Mouse (Mus musculus): ENCODE measurements around the gene Snx25. TPM values are rescaled to one million over a fixed set of nuclear protein-coding genes. Genes with fewer than 3 reads are reported as not detected.

The Snx25 gene
- total RNA-seq, 1 experiment, result 8.1 TPM

- Histone ChIP-seq H3K27ac (ENCODE audit: insufficient read depth, low read depth, low read length, poor library complexity, severe bottlenecking) (no peak overlapping the region), H3K9me3 (ENCODE audit: control insufficient read depth, insufficient read depth, low read depth, low read length) (no peaks in the 10 kb centered on the region), H3K4me3 (ENCODE audit: insufficient read depth in 1 of 2, low read depth in 1 of 2, low read length in 2 of 2, poor library complexity in 1 of 2, severe bottlenecking in 1 of 2) (no peak overlapping the region), H3K4me1 (ENCODE audit: control insufficient read depth in 2 of 2, insufficient read depth in 2 of 2, low read length in 2 of 2, poor library complexity in 1 of 2) (0 out of 4 replicates have a peak, but pooled peaks cover 0 to under 1% of the 10 kb centered on the region in 2 experiments), H3K36me3 (ENCODE audit: control insufficient read depth, insufficient read depth, low read length, poor library complexity, severe bottlenecking) (no peaks in the 10 kb centered on the region), H3K9ac (ENCODE audit: insufficient read depth, low read depth, low read length, poor library complexity, severe bottlenecking) (no peak overlapping the region)
- no peak for TF ChIP-seq HCFC1 (IDR thresholded peaks at IDR 0.05; ENCODE audit: borderline replicate concordance, insufficient read depth, low read length)
- no peak for TF ChIP-seq ZC3H11A (IDR thresholded peaks at IDR 0.05; ENCODE audit: borderline replicate concordance, low read depth, low read length)
- 0 out of 2 replicates have a peak, but pooled peaks have one; percentile 22 for TF ChIP-seq MAFK (IDR thresholded peaks at IDR 0.05; ENCODE audit: insufficient read depth, low read depth, low read length)
- TF ChIP-seq ZNF384 (IDR thresholded peaks at IDR 0.05; ENCODE audit: low read depth, low read length), result peak; percentile 65; the same call in 1 of the 2 replicates
- peak; percentile 49; the same call in 1 of the 2 replicates for TF ChIP-seq CHD2 (IDR thresholded peaks at IDR 0.05; ENCODE audit: low read depth, low read length)
- in situ Hi-C loops (cut with MboI; ENCODE audit: low sequenced_read_pairs in 2 of 2, unreplicated experiment in 2 of 2), result no loop called here
- peak; percentile 6 for DNase-seq (ENCODE audit: low read depth, low spot score)
These were observed 141.7 kb downstream of the Snx25 start for GRCm38 (mm10) chr8:46010306-46010705.

GRCm38 (mm10) chr8:46007050-46007672, 144.8 kb downstream of the Snx25 start:
- in situ Hi-C loops (cut with MboI; ENCODE audit: low sequenced_read_pairs in 2 of 2, unreplicated experiment in 2 of 2), result no loop called here
- no peak overlapping the region for H3K4me3 ChIP-seq (ENCODE audit: insufficient read depth in 1 of 2, low read depth in 1 of 2, low read length in 2 of 2, poor library complexity in 1 of 2, severe bottlenecking in 1 of 2)
- H3K9me3 ChIP-seq (ENCODE audit: control insufficient read depth, insufficient read depth, low read depth, low read length), result no peaks in the 10 kb centered on the region
- 0 out of 4 replicates have a peak, but pooled peaks cover 0 to 2% of the 10 kb centered on the region in 2 experiments for H3K4me1 ChIP-seq (ENCODE audit: control insufficient read depth in 2 of 2, insufficient read depth in 2 of 2, low read length in 2 of 2, poor library complexity in 1 of 2)
- DNase-seq (ENCODE audit: low read depth, low spot score), result no peak
- no peak overlapping the region for H3K27ac ChIP-seq (ENCODE audit: insufficient read depth, low read depth, low read length, poor library complexity, severe bottlenecking)
- no peaks in the 10 kb centered on the region for H3K36me3 ChIP-seq (ENCODE audit: control insufficient read depth, insufficient read depth, low read length, poor library complexity, severe bottlenecking)
- no peak overlapping the region for H3K9ac ChIP-seq (ENCODE audit: insufficient read depth, low read depth, low read length, poor library complexity, severe bottlenecking)
- TF ChIP-seq ZC3H11A (IDR thresholded peaks at IDR 0.05; ENCODE audit: borderline replicate concordance, low read depth, low read length), result no peak
- TF ChIP-seq ZNF384 (IDR thresholded peaks at IDR 0.05; ENCODE audit: low read depth, low read length), result no peak
- no peak for TF ChIP-seq MAFK (IDR thresholded peaks at IDR 0.05; ENCODE audit: insufficient read depth, low read depth, low read length)

DNA sequence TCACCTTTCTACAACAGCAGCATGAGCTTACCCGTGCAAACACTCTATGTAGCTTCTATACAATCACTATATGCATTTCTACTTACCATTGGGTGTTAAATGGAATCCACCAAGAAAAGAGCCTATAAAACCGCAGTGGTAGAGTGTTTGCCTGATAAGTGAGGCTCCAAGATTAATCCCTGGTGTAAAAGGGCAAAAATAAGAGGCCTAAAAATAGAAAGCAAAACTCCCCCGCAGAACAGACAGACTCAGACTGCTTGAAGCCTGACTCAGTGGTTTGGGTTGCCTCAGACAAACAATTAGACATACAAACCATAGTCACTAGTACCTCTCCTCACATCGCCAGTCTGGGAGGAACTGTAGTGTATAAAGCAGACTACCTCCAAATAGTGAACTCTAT, 146.4 kb downstream of the Snx25 start, which contains the start of gene Ankrd37:
TSS of gene Ankrd37 (minus strand) at position 112 of the 400 bp plus-strand sequence.
- Histone ChIP-seq H3K4me3 (ENCODE audit: insufficient read depth in 1 of 2, low read depth in 1 of 2, low read length in 2 of 2, poor library complexity in 1 of 2, severe bottlenecking in 1 of 2) (no peak within 1 kb of the TSS), H3K27ac (ENCODE audit: insufficient read depth, low read depth, low read length, poor library complexity, severe bottlenecking) (no peak within 1 kb of the TSS), H3K9ac (ENCODE audit: insufficient read depth, low read depth, low read length, poor library complexity, severe bottlenecking) (no peak within 1 kb of the TSS), H3K36me3 (ENCODE audit: control insufficient read depth, insufficient read depth, low read length, poor library complexity, severe bottlenecking) (no peaks in the 10 kb centered on the region), H3K4me1 (ENCODE audit: control insufficient read depth in 2 of 2, insufficient read depth in 2 of 2, low read length in 2 of 2, poor library complexity in 1 of 2) (0 out of 4 replicates have a peak, but pooled peaks cover 0 to 2% of the 10 kb centered on the region in 2 experiments), H3K9me3 (ENCODE audit: control insufficient read depth, insufficient read depth, low read depth, low read length) (no peaks in the 10 kb centered on the region)
- in situ Hi-C loops (cut with MboI; ENCODE audit: low sequenced_read_pairs in 2 of 2, unreplicated experiment in 2 of 2), result no loop called here
- TF ChIP-seq ZC3H11A (IDR thresholded peaks at IDR 0.05; ENCODE audit: borderline replicate concordance, low read depth, low read length) (no peak), HCFC1 (IDR thresholded peaks at IDR 0.05; ENCODE audit: borderline replicate concordance, insufficient read depth, low read length) (no peak), MAFK (IDR thresholded peaks at IDR 0.05; ENCODE audit: insufficient read depth, low read depth, low read length) (no peak), ZNF384 (IDR thresholded peaks at IDR 0.05; ENCODE audit: low read depth, low read length) (no peak), CHD2 (IDR thresholded peaks at IDR 0.05; ENCODE audit: low read depth, low read length) (no peak)
- no peak for DNase-seq (ENCODE audit: low read depth, low spot score)

- peaks cover 4% of the 10 kb centered on the region; the same call in 1 of the 2 replicates for H3K36me3 ChIP-seq (ENCODE audit: control insufficient read depth, insufficient read depth, low read length, poor library complexity, severe bottlenecking)
- in situ Hi-C loops (cut with MboI; ENCODE audit: low sequenced_read_pairs in 2 of 2, unreplicated experiment in 2 of 2), result no loop called here
- TF ChIP-seq HCFC1 (IDR thresholded peaks at IDR 0.05; ENCODE audit: borderline replicate concordance, insufficient read depth, low read length) (0 out of 2 replicates have a peak, but pooled peaks have one; percentile 37), ZC3H11A (IDR thresholded peaks at IDR 0.05; ENCODE audit: borderline replicate concordance, low read depth, low read length) (no peak)
- peak overlapping the region; percentile 67 for H3K9ac ChIP-seq (ENCODE audit: insufficient read depth, low read depth, low read length, poor library complexity, severe bottlenecking)
- no peaks in the 10 kb centered on the region for H3K9me3 ChIP-seq (ENCODE audit: control insufficient read depth, insufficient read depth, low read depth, low read length)
- H3K4me1 ChIP-seq (ENCODE audit: control insufficient read depth in 2 of 2, insufficient read depth in 2 of 2, low read length in 2 of 2, poor library complexity in 1 of 2), result 0 out of 4 replicates have a peak, but pooled peaks cover 0 to 1% of the 10 kb centered on the region in 2 experiments
- DNase-seq (ENCODE audit: low read depth, low spot score), result peak; percentile 95
- peak overlapping the region; percentile 54 to 66 for H3K4me3 ChIP-seq (ENCODE audit: insufficient read depth in 1 of 2, low read depth in 1 of 2, low read length in 2 of 2, poor library complexity in 1 of 2, severe bottlenecking in 1 of 2)
- peak overlapping the region; percentile 76; the same call in 1 of the 2 replicates for H3K27ac ChIP-seq (ENCODE audit: insufficient read depth, low read depth, low read length, poor library complexity, severe bottlenecking)
These were observed 151.9 kb downstream of the Snx25 start for GRCm38 (mm10) chr8:45999784-46000705.

Measured in ES-E14 (cell line).